Mouse (Mus musculus) spleen, postnatal 4 days (tissue): ENCODE data around the gene Prdm2.
A peak's percentile ranks its signal among the peaks of the same experiment; 100 is the strongest.

Source experiments
- DNase-seq, 2 experiments: peaks; one replicate each; pipeline ENCODE4 v3.0.0; 2022; ENCODE audit warnings: low spot score in 2 of 2

The Prdm2 gene

DNA sequence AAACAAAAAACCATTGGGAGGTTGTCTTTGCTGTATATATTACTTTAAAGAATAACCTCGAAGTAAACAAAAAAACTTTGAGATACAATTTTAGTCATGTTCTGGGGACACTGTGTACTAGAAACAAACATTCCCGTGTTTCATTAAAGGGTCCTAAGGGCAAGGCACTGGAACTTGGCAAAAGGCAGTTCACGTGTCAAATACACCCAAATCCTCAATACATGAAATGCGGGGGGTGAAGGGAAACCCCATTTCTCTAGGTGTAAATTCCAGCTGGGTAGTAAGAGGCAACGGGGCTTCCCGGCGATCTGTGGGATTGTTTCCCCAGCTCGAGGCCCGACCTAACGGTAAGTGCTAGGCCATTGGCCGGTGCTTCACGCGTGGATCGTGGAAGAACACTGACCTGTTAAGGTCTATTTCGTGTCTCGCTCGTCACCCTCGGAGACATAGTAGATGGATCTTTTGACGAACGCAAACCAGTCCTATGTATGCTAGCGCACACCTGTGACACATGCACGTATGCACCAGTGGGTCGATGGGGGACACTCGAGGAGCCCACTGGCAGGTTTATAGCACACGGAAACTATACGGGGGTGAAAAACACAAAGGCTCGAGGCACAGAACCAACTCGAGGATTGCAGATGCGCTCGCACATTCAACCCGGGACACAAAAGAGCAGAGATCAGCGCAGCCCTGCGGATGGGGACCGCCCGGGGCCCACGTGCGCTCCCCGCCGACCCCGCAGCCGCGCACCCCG lies 1.0 kb downstream of the Prdm2 start:
- DNase-seq: peak in 1 of 2 experiments; percentile 77

DNA sequence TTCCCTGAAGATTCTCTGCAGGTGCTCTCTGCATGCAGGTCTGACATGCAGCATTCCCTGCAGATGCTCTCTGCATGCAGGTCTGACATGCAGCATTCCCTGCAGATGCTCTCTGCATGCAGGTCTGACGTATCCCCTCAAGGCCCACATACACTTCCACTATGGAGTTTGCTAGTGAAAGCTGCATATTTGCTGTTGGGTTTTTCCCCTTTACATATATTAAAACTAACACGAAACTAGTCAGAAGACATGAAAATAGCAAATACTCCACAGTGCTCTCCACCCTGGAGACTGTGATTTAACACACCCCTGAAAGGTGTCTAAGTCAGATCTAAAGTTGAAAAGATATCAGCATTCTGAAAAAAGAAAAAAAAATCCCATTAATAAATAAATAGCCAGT lies 2.8 kb downstream of the Prdm2 start:
- DNase-seq: no peak

DNA sequence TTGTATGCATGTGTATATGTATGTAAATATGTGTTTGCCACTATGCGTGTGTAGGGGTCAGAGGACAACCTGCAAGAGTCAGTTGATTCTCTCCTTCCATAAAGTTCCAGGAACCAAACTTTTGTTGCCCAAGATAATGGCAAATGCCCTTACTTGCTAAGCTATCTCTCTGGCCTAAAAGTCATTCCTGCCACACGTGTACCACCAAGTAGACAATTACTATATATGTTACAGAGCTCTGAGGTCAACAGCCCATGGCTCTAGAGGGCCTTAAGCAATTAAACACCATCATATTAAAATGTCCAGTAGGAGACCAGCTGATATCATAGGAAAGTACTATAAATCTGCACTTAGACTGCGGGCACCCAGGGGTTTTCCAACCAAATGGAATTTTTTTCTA lies 10.1 kb downstream of the Prdm2 start:
- DNase-seq: no peak

DNA sequence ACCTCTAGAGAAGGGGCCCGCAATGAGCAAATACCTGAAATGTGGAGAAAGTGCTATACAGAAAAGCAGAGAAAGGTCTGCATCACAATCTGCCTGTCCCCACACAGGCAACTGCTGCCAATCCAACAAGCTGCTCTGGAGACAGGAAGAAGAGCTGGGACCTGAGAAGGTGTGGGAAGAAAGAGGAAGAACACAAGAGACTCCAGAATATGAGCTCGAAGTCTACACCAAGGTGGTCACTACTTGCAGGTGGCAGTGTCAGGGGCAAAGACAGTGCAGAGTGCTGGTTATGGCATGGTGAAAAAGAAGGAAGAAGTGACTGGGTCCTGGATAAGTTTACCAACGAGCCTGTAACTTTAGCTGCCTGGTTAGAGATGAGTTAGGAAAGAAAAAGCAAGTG lies 14.4 kb downstream of the Prdm2 start:
- DNase-seq: no peak

DNA sequence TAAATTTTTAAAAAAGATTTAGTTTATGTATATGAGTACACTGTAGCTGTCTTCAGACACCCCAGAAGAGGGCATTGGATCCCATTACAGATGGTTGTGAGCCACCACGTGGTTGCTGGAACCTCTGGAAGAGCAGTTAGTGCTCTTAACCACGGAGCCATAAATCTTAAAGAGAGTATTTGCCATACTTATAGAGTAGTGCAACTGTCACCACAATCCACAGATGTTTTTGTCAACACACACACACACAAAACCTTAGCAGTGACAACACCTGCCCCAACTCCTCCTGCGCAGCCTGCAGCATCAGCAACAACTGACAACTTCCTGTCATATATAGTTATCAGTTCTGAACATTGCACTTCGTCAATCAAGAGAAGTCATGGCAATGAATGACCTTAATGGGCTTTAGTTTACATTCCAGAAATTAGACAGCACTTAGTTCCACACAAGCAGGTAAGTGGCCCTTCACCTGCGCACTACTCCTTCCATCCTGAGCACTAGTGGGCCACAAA lies 14.9 kb downstream of the Prdm2 start:
- no peak for DNase-seq

DNA sequence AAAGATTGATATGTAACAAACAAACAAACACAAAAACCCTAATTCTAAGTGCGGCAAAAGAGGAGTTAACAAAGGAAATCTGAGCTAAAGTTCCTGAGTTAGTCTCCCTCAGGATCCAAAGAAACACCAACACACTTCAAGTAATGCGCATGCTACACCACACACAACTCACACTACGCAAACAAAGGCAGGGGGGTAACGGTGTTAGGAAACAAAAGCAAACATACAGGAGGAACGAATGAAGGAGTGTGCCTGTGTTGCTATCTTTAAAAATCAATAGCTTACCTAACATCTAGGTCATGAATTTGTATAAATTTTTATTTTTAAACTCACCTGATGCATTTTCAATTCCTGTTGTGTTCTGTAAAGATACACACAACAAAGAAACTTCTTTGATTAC lies 18.5 kb downstream of the Prdm2 start:
- DNase-seq: no peak

DNA sequence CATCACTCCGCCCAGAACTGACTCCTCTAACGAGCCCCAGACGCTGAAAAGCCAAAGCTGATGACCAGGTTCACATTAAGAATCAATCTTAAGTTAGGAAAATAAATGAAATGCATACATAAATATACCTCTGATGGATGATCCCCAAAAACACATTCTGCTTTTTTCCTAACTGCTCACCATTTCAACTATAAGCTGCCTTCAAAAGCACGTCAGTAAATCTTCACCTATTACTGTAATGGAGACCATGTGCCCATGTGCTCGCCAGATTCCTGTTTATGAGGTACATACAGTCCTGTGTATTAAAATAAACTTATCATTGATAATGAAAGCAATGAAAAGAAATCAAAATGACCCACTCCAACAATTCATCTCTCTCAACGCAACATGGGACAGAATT lies 19.6 kb downstream of the Prdm2 start:
- DNase-seq: no peak

DNA sequence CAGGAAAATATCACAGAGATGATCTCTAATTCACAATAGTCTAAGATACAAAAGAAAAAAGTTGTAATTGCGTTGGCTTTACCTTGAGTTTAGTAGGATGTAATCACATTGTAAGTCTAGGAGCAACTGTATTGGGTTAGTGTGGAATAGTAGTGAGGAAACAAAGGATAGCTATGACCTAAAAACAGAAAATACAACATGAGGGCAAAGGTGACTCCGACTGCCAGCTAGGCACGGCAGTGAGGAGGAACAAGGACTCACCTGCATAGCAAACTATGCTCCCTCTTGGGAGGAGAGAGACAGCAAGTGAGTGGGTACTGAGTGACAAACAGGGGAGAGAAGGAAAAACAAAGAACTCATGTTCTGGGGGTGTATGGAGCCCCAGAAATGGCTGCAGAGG lies 21.0 kb downstream of the Prdm2 start:
- DNase-seq: no peak

DNA sequence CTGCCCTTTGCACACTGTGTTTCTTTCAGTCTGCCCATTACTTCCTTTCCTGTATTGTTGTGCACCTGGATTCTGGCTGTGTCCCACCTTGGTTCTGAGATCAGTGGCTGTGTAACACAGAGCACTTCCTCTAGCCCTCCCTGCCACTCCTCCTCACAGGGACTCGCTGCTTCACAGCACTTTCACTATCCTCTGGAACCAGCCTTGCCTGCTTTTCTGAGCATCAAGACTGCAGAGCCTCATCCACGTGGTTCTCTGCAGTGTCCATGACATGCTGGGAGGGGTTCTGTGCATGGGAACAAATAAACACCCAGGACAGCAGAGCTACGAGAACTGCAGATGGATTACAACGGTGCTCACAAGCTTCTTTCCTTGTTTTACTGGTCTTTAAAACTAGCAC lies 22.1 kb downstream of the Prdm2 start:
- DNase-seq: no peak

DNA sequence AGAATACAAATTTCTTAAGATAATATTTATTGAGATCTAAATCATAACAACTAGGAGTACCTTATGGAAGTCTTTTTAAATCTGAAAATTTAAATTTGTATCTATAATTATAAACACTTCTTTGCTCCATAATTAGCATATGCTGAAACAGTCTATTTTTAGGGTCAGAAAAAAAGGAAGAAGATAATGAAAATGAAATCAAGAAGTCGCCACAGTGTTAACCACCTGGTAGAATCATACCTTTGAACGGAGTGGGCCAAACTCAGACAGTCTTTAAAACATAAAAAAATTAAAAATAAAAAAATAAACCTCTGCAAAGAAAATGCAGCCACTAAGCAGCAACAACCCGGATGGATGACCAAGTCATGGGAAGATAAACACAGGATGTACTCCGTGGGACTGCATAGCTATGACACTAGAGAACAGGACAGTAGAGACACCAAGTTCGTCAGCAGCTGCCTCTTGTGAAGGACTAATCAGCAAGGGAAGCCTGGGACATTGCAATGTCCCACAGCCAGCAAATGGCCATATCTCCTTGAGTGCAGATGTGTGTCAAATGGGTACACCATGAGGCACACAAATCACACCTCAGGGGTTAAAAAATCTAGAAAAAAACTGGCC lies 24.1 kb downstream of the Prdm2 start:
- no peak for DNase-seq

DNA sequence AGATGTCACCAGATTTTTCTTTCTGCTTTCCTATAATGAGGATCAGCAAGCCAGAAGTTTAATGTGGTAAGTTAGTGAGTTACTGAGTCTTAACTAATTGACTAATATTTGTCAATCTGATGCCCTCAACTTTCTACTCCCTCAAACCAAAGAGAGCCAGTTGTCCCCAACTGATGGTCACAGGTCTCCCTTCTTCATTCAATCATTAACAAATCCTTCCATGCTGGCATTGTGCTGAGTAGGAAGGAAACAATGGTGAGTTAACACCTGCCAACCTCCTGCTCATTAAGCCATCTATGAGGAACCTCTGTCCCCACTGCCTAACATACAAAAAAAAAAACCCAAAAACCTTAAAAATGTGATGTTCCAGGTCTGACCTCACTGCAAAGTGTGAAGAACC lies 26.7 kb downstream of the Prdm2 start:
- DNase-seq: no peak

DNA sequence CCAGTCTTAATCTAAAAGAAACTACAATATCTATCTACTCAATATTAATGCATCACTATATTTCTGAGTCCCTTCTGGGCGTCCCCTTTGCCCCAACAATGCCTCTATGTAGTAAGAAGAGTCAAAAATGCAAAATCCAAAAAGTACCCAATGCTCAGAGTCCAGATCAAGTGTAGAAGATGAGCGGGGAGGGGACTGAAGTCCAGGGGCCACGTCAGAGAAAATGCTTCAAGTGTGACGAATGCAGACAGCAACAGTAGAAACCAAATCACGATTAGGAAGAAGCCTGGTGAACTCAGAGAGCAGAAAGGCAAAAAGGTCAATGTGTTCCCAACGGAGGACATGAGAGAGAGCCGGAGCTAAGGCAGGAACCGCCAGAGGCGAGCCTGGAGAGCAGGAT lies 27.3 kb downstream of the Prdm2 start:
- no peak for DNase-seq

DNA sequence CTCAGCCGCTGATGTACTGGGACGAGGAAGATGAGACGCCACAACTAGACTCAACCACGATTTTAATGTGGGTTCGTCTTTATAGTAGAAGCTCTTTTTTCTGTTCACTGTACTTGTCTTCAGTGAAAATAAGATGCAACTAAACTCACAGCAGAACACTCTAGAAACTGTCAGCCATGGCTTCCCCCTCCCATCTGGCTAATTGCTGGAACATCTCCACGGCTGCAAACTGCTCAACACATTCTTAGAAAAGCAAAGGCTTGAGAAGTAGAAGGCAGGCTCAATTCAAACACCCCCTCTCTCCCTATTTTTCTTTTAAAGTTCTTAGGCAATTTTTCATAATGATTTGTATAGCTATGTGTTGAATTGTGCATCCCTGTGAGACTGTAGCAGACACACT lies 29.7 kb downstream of the Prdm2 start:
- no peak for DNase-seq

DNA sequence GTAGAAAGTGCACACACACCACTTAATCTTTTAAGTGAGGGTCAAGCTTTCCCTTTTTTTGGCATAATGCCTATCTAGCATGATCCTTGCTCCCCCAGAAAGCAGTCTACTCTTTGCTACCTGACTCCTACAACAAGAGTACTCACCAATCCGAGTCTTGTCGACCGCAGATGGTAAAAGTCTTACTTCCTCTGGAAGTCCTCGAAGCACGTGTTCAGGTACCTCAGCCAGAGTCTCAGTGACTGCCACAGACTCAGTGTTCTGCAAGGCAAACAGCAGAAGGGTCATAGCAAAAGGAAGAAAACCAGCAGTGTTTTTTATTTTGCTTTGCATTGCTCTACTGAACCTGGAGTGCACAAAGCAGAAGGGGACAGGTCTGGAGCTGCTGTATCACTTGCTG lies 32.1 kb downstream of the Prdm2 start:
- DNase-seq: no peak

DNA sequence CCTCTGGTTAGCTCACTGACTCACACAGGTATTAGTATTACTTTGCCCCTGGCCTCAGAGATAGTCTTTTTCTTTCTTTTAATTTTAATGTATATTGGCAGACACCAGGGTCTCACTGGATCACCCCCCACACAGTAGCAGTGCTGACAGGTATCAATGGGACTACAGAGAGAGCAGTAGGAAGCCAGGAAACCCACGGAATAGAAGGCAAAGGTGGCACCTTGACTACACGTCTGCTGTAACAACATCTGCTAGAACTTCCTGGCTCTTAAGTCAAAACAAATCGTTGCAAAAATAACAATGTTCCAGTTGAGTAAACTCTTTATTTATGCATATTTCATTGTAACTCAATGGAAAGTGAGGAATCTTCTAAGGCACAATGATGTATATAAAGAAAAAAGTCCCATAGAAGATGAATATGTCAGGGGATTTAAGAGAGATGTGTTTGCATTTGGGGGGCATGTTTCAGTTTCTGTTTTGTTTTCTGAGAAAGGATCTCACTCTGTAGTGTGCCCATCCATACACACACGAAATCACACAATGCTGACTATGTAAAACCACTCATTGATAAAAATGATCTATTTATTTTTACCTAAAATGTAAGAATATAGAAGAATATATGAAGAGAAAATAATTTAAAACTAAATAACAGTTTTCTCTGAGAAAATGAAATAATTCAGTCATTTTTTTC lies 41.0 kb downstream of the Prdm2 start:
- no peak for DNase-seq

DNA sequence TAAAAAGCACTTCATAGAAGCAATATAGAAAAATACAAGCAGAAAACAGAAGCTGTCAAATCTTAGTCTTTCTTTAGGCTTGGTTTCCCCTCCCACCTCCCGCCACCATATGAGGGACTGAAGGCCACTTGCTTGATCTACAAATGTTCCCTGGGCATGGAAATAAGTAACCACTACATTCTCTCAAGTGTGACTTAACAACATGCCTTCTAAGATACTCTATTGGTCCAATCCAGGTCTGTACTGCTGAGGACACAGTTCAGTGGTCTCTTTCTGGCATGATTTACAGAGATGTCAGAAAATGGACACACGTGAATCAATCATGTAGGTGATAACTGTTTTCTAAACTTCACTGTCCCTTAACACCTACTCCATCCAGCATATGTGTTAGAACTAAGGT lies 42.5 kb downstream of the Prdm2 start:
- DNase-seq: no peak

DNA sequence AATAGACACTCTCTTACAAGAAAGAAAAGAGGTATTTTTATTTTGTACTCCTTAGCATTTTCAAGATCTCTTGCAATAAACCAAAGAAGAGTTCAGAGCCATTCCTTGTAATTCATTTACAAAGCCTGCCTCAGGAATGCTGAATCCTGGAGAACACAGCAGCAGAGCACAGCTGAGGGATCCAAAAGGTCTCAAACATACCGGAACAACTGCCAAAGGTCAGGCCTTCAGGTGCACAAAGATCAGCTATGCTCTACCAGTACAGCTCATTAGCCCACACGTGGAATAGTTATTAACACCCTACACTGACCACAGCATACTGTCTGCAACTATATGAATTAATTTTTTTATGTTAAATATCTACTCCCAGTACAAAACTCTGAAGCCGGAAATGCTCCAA lies 44.7 kb downstream of the Prdm2 start:
- DNase-seq: no peak

DNA sequence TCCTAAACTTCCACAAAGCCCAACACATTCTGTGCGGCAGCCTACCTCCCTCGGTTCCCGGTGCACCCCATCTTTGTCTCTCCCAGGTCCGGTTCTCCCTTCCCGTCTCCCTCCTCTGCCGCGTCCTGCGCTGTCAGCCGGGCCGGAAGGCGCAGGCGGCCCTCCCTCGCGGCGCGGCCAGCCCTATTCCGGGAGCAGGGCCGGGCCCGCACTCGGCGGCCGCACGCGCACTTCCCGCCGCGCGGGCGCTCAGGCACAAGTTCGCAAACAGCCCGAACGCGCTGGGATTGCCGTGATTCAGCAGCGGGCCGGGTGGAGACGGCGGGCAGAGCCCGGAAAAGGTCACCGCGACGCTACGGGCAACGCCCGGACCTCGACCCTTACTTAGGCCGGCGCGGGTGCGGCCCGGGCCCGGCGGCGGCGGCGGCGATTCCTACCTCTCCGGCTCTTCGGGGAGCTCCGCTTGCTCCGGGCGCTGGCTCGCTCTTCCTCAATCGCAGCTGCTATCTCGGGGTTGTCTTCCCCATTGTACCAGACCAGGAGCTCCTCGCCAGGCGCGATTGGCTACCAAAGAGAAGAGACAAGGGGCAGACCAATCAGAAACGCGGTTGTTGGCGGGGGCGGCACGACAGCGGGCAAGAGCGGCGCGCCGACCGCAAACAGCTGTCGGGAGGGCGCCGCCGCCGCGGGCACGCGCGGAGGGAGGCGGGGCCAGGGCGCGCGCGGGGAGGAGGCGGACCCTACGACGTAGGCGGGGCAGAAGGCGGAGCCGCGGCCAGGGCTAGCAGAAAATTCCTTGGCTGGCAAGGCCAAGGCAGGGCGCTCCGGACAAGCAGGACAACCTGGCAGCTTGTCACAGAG lies 50.9 kb downstream of the Prdm2 start:
- peak; percentile 95 to 97 for DNase-seq

DNA sequence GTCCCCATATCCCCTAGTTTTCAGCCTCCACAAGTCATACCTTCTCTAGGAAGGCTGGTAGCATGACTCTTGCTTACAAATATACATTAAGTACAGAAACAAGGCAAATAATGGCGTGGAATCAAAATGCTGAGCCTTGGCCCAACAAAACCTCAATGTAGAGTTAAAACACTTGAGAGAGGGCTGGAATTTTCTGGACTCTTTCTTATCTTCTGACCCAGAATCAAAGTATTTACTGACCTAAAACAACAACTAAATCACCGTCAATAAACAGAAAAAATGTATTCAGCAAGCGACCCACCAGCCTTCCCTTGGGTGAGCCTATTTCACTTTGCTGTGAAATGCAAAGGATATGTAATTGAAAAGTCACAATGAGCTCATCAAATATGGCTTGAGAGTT lies 52.0 kb downstream of the Prdm2 start:
- DNase-seq: no peak

DNA sequence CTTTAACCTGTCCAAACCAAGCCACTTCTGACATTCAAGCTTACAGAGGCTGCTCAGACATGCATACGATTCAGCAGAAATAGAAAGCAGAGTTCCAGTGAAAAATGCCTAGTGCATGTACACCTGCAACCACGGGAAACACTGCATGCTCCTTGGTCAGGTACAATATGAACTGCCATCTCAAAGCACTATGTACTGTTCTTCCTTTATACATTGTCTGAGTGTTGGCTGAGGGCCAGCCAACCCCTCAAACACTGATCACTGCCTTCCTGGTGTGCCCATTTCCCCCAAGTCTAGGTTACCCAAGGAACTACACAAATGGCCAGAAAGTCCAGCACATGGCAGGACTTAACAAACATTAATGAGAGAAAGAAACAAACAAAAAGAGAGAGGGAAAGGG lies 53.5 kb downstream of the Prdm2 start:
- DNase-seq: no peak

DNA sequence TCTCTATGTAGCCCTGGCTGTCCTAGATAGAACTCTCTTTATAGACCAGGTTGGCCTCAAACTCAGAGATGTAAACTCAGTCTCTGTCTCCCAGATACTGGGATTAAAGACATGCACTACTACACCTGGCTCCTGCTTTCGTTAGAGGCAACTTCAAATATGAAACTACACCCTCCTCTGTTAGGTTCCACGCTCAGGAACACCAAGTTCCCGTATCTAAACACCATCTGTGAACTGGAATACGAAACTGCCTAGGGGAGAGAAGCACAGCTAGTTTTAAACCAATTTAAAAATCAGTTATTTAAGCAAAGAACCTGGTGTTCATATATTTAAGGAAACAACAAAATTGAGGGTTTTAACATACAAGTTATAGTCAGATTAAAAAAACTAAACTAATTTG lies 56.9 kb downstream of the Prdm2 start:
- DNase-seq: no peak

DNA sequence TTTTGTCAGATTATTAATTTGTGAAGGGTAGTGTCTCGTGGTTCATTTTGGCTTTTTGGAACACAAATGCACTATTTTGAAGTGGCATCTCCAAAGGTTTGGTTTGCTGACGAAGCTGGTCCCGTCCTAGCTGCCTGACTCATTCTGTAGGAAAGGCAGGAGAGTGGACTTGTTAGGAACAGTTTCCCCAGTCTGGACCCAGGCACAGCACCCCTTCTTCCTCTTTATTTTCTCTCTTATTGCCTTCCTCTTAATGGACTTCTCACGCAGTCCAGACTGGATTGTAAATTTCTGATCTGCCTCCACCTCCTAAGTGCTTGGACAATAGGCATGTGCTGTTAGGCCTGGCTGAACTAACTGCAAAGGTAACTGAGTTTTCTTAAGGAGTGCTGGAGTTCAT lies 57.8 kb downstream of the Prdm2 start:
- no peak for DNase-seq
